Mouse (Mus musculus): Measurements from ENCODE around the gene Ccdc85b. TPM values are rescaled to one million over a fixed set of nuclear protein-coding genes. Genes with fewer than 3 reads are reported as not detected.

The Ccdc85b gene
- total RNA-seq, 1 experiment, result 5.4 TPM

GRCm38 (mm10) chr19:5419630-5420029, 38.1 kb downstream of the Ccdc85b start:
- Histone ChIP-seq H3K9me3 (ENCODE audit: control insufficient read depth, insufficient read depth, low read depth, low read length) (no peaks in the 10 kb centered on the region), H3K27ac (ENCODE audit: insufficient read depth, low read depth, low read length, poor library complexity, severe bottlenecking) (no peak overlapping the region), H3K36me3 (ENCODE audit: control insufficient read depth, insufficient read depth, low read length, poor library complexity, severe bottlenecking) (peaks cover 10% of the 10 kb centered on the region; the same call in 1 of the 2 replicates), H3K9ac (ENCODE audit: insufficient read depth, low read depth, low read length, poor library complexity, severe bottlenecking) (no peak overlapping the region), H3K4me1 (ENCODE audit: control insufficient read depth in 2 of 2, insufficient read depth in 2 of 2, low read length in 2 of 2, poor library complexity in 1 of 2) (peaks cover 3 to 6% of the 10 kb centered on the region in 2 experiments; a peak in 2 of 4 replicates), H3K4me3 (ENCODE audit: insufficient read depth in 1 of 2, low read depth in 1 of 2, low read length in 2 of 2, poor library complexity in 1 of 2, severe bottlenecking in 1 of 2) (no peak overlapping the region)
- TF ChIP-seq ZC3H11A (IDR thresholded peaks at IDR 0.05; ENCODE audit: borderline replicate concordance, low read depth, low read length) (no peak), CHD2 (IDR thresholded peaks at IDR 0.05; ENCODE audit: low read depth, low read length) (no peak), HCFC1 (IDR thresholded peaks at IDR 0.05; ENCODE audit: borderline replicate concordance, insufficient read depth, low read length) (no peak), MAFK (IDR thresholded peaks at IDR 0.05; ENCODE audit: insufficient read depth, low read depth, low read length) (no peak), ZNF384 (IDR thresholded peaks at IDR 0.05; ENCODE audit: low read depth, low read length) (no peak)
- in situ Hi-C loops (cut with MboI; ENCODE audit: low sequenced_read_pairs in 2 of 2, unreplicated experiment in 2 of 2), result no loop called here
- no peak for DNase-seq (ENCODE audit: low read depth, low spot score)

GRCm38 (mm10) chr19:5418750-5419466, 38.8 kb downstream of the Ccdc85b start:
- in situ Hi-C loops (cut with MboI; ENCODE audit: low sequenced_read_pairs in 2 of 2, unreplicated experiment in 2 of 2), result no loop called here
- Histone ChIP-seq H3K4me3 (ENCODE audit: insufficient read depth in 1 of 2, low read depth in 1 of 2, low read length in 2 of 2, poor library complexity in 1 of 2, severe bottlenecking in 1 of 2) (no peak overlapping the region), H3K4me1 (ENCODE audit: control insufficient read depth in 2 of 2, insufficient read depth in 2 of 2, low read length in 2 of 2, poor library complexity in 1 of 2) (peaks cover 3 to 5% of the 10 kb centered on the region in 2 experiments; a peak in 2 of 4 replicates), H3K27ac (ENCODE audit: insufficient read depth, low read depth, low read length, poor library complexity, severe bottlenecking) (no peak overlapping the region), H3K36me3 (ENCODE audit: control insufficient read depth, insufficient read depth, low read length, poor library complexity, severe bottlenecking) (peaks cover 10% of the 10 kb centered on the region; the same call in 1 of the 2 replicates), H3K9ac (ENCODE audit: insufficient read depth, low read depth, low read length, poor library complexity, severe bottlenecking) (no peak overlapping the region), H3K9me3 (ENCODE audit: control insufficient read depth, insufficient read depth, low read depth, low read length) (no peaks in the 10 kb centered on the region)
- TF ChIP-seq ZC3H11A (IDR thresholded peaks at IDR 0.05; ENCODE audit: borderline replicate concordance, low read depth, low read length), result no peak
- TF ChIP-seq ZNF384 (IDR thresholded peaks at IDR 0.05; ENCODE audit: low read depth, low read length), result no peak
- no peak for TF ChIP-seq HCFC1 (IDR thresholded peaks at IDR 0.05; ENCODE audit: borderline replicate concordance, insufficient read depth, low read length)
- TF ChIP-seq MAFK (IDR thresholded peaks at IDR 0.05; ENCODE audit: insufficient read depth, low read depth, low read length), result no peak
- no peak for TF ChIP-seq CHD2 (IDR thresholded peaks at IDR 0.05; ENCODE audit: low read depth, low read length)
- DNase-seq (ENCODE audit: low read depth, low spot score), result no peak

- H3K27ac ChIP-seq (ENCODE audit: insufficient read depth, low read depth, low read length, poor library complexity, severe bottlenecking), result no peak overlapping the region
- DNase-seq (ENCODE audit: low read depth, low spot score), result no peak
- no peak overlapping the region for H3K9ac ChIP-seq (ENCODE audit: insufficient read depth, low read depth, low read length, poor library complexity, severe bottlenecking)
- H3K4me1 ChIP-seq (ENCODE audit: control insufficient read depth in 2 of 2, insufficient read depth in 2 of 2, low read length in 2 of 2, poor library complexity in 1 of 2), result no peaks in the 10 kb centered on the region
- H3K4me3 ChIP-seq (ENCODE audit: insufficient read depth in 1 of 2, low read depth in 1 of 2, low read length in 2 of 2, poor library complexity in 1 of 2, severe bottlenecking in 1 of 2), result no peak overlapping the region
- H3K9me3 ChIP-seq (ENCODE audit: control insufficient read depth, insufficient read depth, low read depth, low read length), result no peaks in the 10 kb centered on the region
- no peaks in the 10 kb centered on the region for H3K36me3 ChIP-seq (ENCODE audit: control insufficient read depth, insufficient read depth, low read length, poor library complexity, severe bottlenecking)
- TF ChIP-seq CHD2 (IDR thresholded peaks at IDR 0.05; ENCODE audit: low read depth, low read length) (no peak), ZC3H11A (IDR thresholded peaks at IDR 0.05; ENCODE audit: borderline replicate concordance, low read depth, low read length) (no peak), ZNF384 (IDR thresholded peaks at IDR 0.05; ENCODE audit: low read depth, low read length) (no peak), MAFK (IDR thresholded peaks at IDR 0.05; ENCODE audit: insufficient read depth, low read depth, low read length) (no peak), HCFC1 (IDR thresholded peaks at IDR 0.05; ENCODE audit: borderline replicate concordance, insufficient read depth, low read length) (no peak)
- in situ Hi-C loops (cut with MboI; ENCODE audit: low sequenced_read_pairs in 2 of 2, unreplicated experiment in 2 of 2), result no loop called here
Observed at GRCm38 (mm10) chr19:5414534-5414957, 43.1 kb downstream of the Ccdc85b start.

- TF ChIP-seq MAFK (IDR thresholded peaks at IDR 0.05; ENCODE audit: insufficient read depth, low read depth, low read length) (no peak), ZC3H11A (IDR thresholded peaks at IDR 0.05; ENCODE audit: borderline replicate concordance, low read depth, low read length) (no peak), CHD2 (IDR thresholded peaks at IDR 0.05; ENCODE audit: low read depth, low read length) (no peak), HCFC1 (IDR thresholded peaks at IDR 0.05; ENCODE audit: borderline replicate concordance, insufficient read depth, low read length) (no peak), ZNF384 (IDR thresholded peaks at IDR 0.05; ENCODE audit: low read depth, low read length) (no peak)
- no peaks in the 10 kb centered on the region for H3K36me3 ChIP-seq (ENCODE audit: control insufficient read depth, insufficient read depth, low read length, poor library complexity, severe bottlenecking)
- H3K4me3 ChIP-seq (ENCODE audit: insufficient read depth in 1 of 2, low read depth in 1 of 2, low read length in 2 of 2, poor library complexity in 1 of 2, severe bottlenecking in 1 of 2), result no peak overlapping the region
- DNase-seq (ENCODE audit: low read depth, low spot score), result no peak
- in situ Hi-C loops (cut with MboI; ENCODE audit: low sequenced_read_pairs in 2 of 2, unreplicated experiment in 2 of 2), result no loop called here
- no peaks in the 10 kb centered on the region for H3K9me3 ChIP-seq (ENCODE audit: control insufficient read depth, insufficient read depth, low read depth, low read length)
- H3K4me1 ChIP-seq (ENCODE audit: control insufficient read depth in 2 of 2, insufficient read depth in 2 of 2, low read length in 2 of 2, poor library complexity in 1 of 2), result peaks cover 0 to 3% of the 10 kb centered on the region in 2 experiments; a peak in 1 of 4 replicates
- no peak overlapping the region for H3K27ac ChIP-seq (ENCODE audit: insufficient read depth, low read depth, low read length, poor library complexity, severe bottlenecking)
- no peak overlapping the region for H3K9ac ChIP-seq (ENCODE audit: insufficient read depth, low read depth, low read length, poor library complexity, severe bottlenecking)
Observed at GRCm38 (mm10) chr19:5413840-5414239, 43.9 kb downstream of the Ccdc85b start.
